Mouse (Mus musculus) brain, adult 2 months (tissue): ENCODE measurements around the gene Enox1.

Experiments used
- DNase-seq: peaks from one replicate; pipeline ENCODE4 v3.0.0; 2011; ENCODE audit warnings: low read depth, low spot score

Gene Enox1

GRCm38 (mm10) chr14:77272931-77273446, 116.4 kb downstream of the Enox1 start:
- no peak for DNase-seq

- no peak for DNase-seq
These were observed 117.2 kb downstream of the Enox1 start for GRCm38 (mm10) chr14:77273721-77274120.

GRCm38 (mm10) chr14:77275607-77276006, 119.0 kb downstream of the Enox1 start:
- DNase-seq, result peak; percentile 77

GRCm38 (mm10) chr14:77279143-77279542, 122.6 kb downstream of the Enox1 start:
- DNase-seq, result no peak

- DNase-seq, result no peak
These were observed 123.9 kb downstream of the Enox1 start for GRCm38 (mm10) chr14:77280454-77280853.

- no peak for DNase-seq
These were observed 124.3 kb downstream of the Enox1 start for GRCm38 (mm10) chr14:77280893-77281292.

- peak; percentile 82 for DNase-seq
These were observed 127.4 kb downstream of the Enox1 start for GRCm38 (mm10) chr14:77283939-77284338.

GRCm38 (mm10) chr14:77285453-77285852, 128.9 kb downstream of the Enox1 start:
- no peak for DNase-seq

GRCm38 (mm10) chr14:77291756-77292155, 135.2 kb downstream of the Enox1 start:
- peak; percentile 91 for DNase-seq

- DNase-seq, result peak; percentile 81
These were observed 140.5 kb downstream of the Enox1 start for GRCm38 (mm10) chr14:77297039-77297438.

- peak; percentile 53 for DNase-seq
These were observed 141.8 kb downstream of the Enox1 start for GRCm38 (mm10) chr14:77298327-77298726.

- DNase-seq, result peak; percentile 63
These were observed 153.0 kb downstream of the Enox1 start for GRCm38 (mm10) chr14:77309571-77309970.

GRCm38 (mm10) chr14:77311456-77311855, 154.9 kb downstream of the Enox1 start:
- peak; percentile 20 for DNase-seq

- DNase-seq, result no peak
These were observed 162.8 kb downstream of the Enox1 start for GRCm38 (mm10) chr14:77319396-77319795.

GRCm38 (mm10) chr14:77324348-77324747, 167.8 kb downstream of the Enox1 start:
- DNase-seq, result peak; percentile 65

GRCm38 (mm10) chr14:77327693-77328092, 171.1 kb downstream of the Enox1 start:
- no peak for DNase-seq

- no peak for DNase-seq
These were observed 173.2 kb downstream of the Enox1 start for GRCm38 (mm10) chr14:77329791-77330190.

GRCm38 (mm10) chr14:77343662-77344340, 187.2 kb downstream of the Enox1 start:
- DNase-seq, result peak; percentile 57

- DNase-seq, result peak; percentile 70
These were observed 189.7 kb downstream of the Enox1 start for GRCm38 (mm10) chr14:77346296-77346695.

- DNase-seq, result peak; percentile 80
These were observed 195.3 kb downstream of the Enox1 start for GRCm38 (mm10) chr14:77351803-77352352.

GRCm38 (mm10) chr14:77362662-77363061, 206.1 kb downstream of the Enox1 start:
- DNase-seq, result no peak

- peak; percentile 55 for DNase-seq
These were observed 211.8 kb downstream of the Enox1 start for GRCm38 (mm10) chr14:77368411-77368810.

- DNase-seq, result no peak
These were observed 212.5 kb downstream of the Enox1 start for GRCm38 (mm10) chr14:77369070-77369469.
